Mouse (Mus musculus) forebrain, embryonic 10.5 days (tissue): Measurements from ENCODE around the gene Cramp1l. TPM values are rescaled to one million over a fixed set of nuclear protein-coding genes. Genes with fewer than 3 reads are reported as not detected.

Experiments
- polyA plus RNA-seq: library from polyadenylated mRNA; unstranded; fragments of >200 nt; fragmentation: Nextera tagmentation; extraction: Ambion mirVana; gene quantifications from 2 replicates; pipeline ENCODE4 v1.2.1, GENCODE M21; 2016

The Cramp1l gene
- polyA plus RNA-seq, 1 experiment from 2014 or later: 8.4 TPM

Other genes with a start within 250 kb of the Cramp1l start
- 0.09 TPM in 1 of 2 replicates, not detected in the other for gene Meiob, start 211.5 kb downstream of the Cramp1l start, polyA plus RNA-seq
- 24.5 and 26.4 TPM in 2 replicates for gene Hagh, start 175.6 kb downstream of the Cramp1l start, polyA plus RNA-seq
- gene Fahd1, start 165.4 kb downstream of the Cramp1l start, polyA plus RNA-seq: 16.6 and 19.0 TPM in 2 replicates
- gene Igfals, start 149.8 kb downstream of the Cramp1l start, polyA plus RNA-seq: 0.17 and 0.36 TPM in 2 replicates
- 81.3 and 82.5 TPM in 2 replicates for gene Nubp2, start 129.4 kb downstream of the Cramp1l start, polyA plus RNA-seq
- gene Spsb3, start 129.1 kb downstream of the Cramp1l start, polyA plus RNA-seq: 42.8 and 45.3 TPM in 2 replicates
- 30.3 and 30.4 TPM in 2 replicates for gene Eme2, start 120.7 kb downstream of the Cramp1l start, polyA plus RNA-seq
- 100 and 103 TPM in 2 replicates for gene Mrps34, start 120.7 kb downstream of the Cramp1l start, polyA plus RNA-seq
- 50.1 and 51.8 TPM in 2 replicates for gene Nme3, start 119.3 kb downstream of the Cramp1l start, polyA plus RNA-seq
- gene Mapk8ip3, start 78.8 kb downstream of the Cramp1l start, polyA plus RNA-seq: 36.2 and 37.3 TPM in 2 replicates
- 502 and 521 TPM in 2 replicates for gene Jpt2, start 55.1 kb downstream of the Cramp1l start, polyA plus RNA-seq
- 27.0 and 27.4 TPM in 2 replicates for gene Ift140, start 297 bp upstream of the Cramp1l start, polyA plus RNA-seq
- 10.9 and 11.5 TPM in 2 replicates for gene Tmem204, start 67.8 kb upstream of the Cramp1l start, polyA plus RNA-seq
- 54.6 TPM in 2 replicates for gene Telo2, start 100.2 kb upstream of the Cramp1l start, polyA plus RNA-seq
- 0.30 TPM in 1 of 2 replicates, not detected in the other for gene Ptx4, start 105.0 kb upstream of the Cramp1l start, polyA plus RNA-seq
- gene Clcn7, start 117.6 kb upstream of the Cramp1l start, polyA plus RNA-seq: 24.3 and 24.7 TPM in 2 replicates
- not detected in 2 replicates for gene Ccdc154, start 146.7 kb upstream of the Cramp1l start, polyA plus RNA-seq
- not detected in 2 replicates for gene Gm38655, start 159.7 kb upstream of the Cramp1l start, polyA plus RNA-seq
- 38.7 and 39.0 TPM in 2 replicates for gene BC003965, start 168.8 kb upstream of the Cramp1l start, polyA plus RNA-seq
- 8.0 and 8.3 TPM in 2 replicates for gene Unkl, start 172.6 kb upstream of the Cramp1l start, polyA plus RNA-seq
- 57.2 and 60.0 TPM in 2 replicates for gene Gnptg, start 224.3 kb upstream of the Cramp1l start, polyA plus RNA-seq
- 70.2 and 76.1 TPM in 2 replicates for gene Tsr3, start 224.4 kb upstream of the Cramp1l start, polyA plus RNA-seq
- gene Baiap3, start 240.6 kb upstream of the Cramp1l start, polyA plus RNA-seq: 0.53 and 0.59 TPM in 2 replicates